Mouse (Mus musculus) adrenal gland, adult 8-10 months (tissue): ENCODE measurements around the gene Hook2. TPM values are rescaled to one million over a fixed set of nuclear protein-coding genes. Genes with fewer than 3 reads are reported as not detected.

Source experiments
- DNase-seq: peaks from one replicate; pipeline ENCODE4 v3.0.0; 2022
- total RNA-seq, 4 experiments: library from RNA; stranded (reverse); gene quantifications; 2 replicates each; pipeline ENCODE4 v1.2.4; 2022

Gene Hook2
- total RNA-seq, 4 experiments from 2014 or later: 6.2 to 12.7 (median 10.5) TPM

GRCm38 (mm10) chr8:84987388-84987787 lies 3.0 kb upstream of the Hook2 start:
- DNase-seq: no peak

GRCm38 (mm10) chr8:84987903-84988302 lies 2.5 kb upstream of the Hook2 start:
- no peak for DNase-seq

GRCm38 (mm10) chr8:84989311-84989731 lies 1.1 kb upstream of the Hook2 start:
- peak; percentile 51 for DNase-seq

- DNase-seq: peak; percentile 89
These were observed 593 bp upstream of the Hook2 start for GRCm38 (mm10) chr8:84989810-84990209.

- DNase-seq: peak; percentile 67
These were observed 433 bp downstream of the Hook2 start for GRCm38 (mm10) chr8:84990836-84991235.

GRCm38 (mm10) chr8:84994375-84994774 lies 4.0 kb downstream of the Hook2 start:
- DNase-seq: no peak

GRCm38 (mm10) chr8:84995680-84996079 lies 5.3 kb downstream of the Hook2 start:
- DNase-seq: no peak

- DNase-seq: no peak
These were observed 6.6 kb downstream of the Hook2 start for GRCm38 (mm10) chr8:84996978-84997377.

- peak; percentile 80 for DNase-seq
These were observed 7.4 kb downstream of the Hook2 start for GRCm38 (mm10) chr8:84997649-84998295.

GRCm38 (mm10) chr8:85007686-85008085 lies 17.3 kb downstream of the Hook2 start:
- DNase-seq: no peak

GRCm38 (mm10) chr8:85011242-85011641 lies 20.8 kb downstream of the Hook2 start:
- no peak for DNase-seq

- no peak for DNase-seq
These were observed 22.9 kb downstream of the Hook2 start for GRCm38 (mm10) chr8:85013230-85013840.

GRCm38 (mm10) chr8:85014431-85014830 lies 24.0 kb downstream of the Hook2 start, which contains the start of gene Best2:
TSS of gene Best2 (minus strand) at chr8:85014531.
- no peak for DNase-seq

- no peak for DNase-seq
These were observed 26.3 kb downstream of the Hook2 start for GRCm38 (mm10) chr8:85016724-85017123.

- no peak for DNase-seq
These were observed 26.8 kb downstream of the Hook2 start for GRCm38 (mm10) chr8:85017209-85017608.

- DNase-seq: no peak
These were observed 31.2 kb downstream of the Hook2 start for GRCm38 (mm10) chr8:85021514-85022055.

- no peak for DNase-seq
These were observed 33.4 kb downstream of the Hook2 start for GRCm38 (mm10) chr8:85023846-85024245.

- DNase-seq: peak; percentile 84
These were observed 34.9 kb downstream of the Hook2 start, which contains the start of gene Asna1 for GRCm38 (mm10) chr8:85025098-85025932. TSS of gene Asna1 (minus strand) at chr8:85025281.

- DNase-seq: peak; percentile 96
These were observed 36.5 kb downstream of the Hook2 start, which contains the start of gene Trir for GRCm38 (mm10) chr8:85026670-85027515. TSS of gene Trir (plus strand) at chr8:85026823.

GRCm38 (mm10) chr8:85027516-85027855 lies 37.1 kb downstream of the Hook2 start:
- DNase-seq: no peak

- no peak for DNase-seq
These were observed 37.5 kb downstream of the Hook2 start for GRCm38 (mm10) chr8:85027922-85028321.

GRCm38 (mm10) chr8:85029271-85029670 lies 38.9 kb downstream of the Hook2 start:
- DNase-seq: no peak
